Mouse (Mus musculus): ENCODE measurements at regions not wholly inside any gene's neighbourhood (a gene's known extent, or its start where the extent isn't known, plus 50 kb on each side); places are given as distances from the start of the nearest gene placed in this dataset.

DNA sequence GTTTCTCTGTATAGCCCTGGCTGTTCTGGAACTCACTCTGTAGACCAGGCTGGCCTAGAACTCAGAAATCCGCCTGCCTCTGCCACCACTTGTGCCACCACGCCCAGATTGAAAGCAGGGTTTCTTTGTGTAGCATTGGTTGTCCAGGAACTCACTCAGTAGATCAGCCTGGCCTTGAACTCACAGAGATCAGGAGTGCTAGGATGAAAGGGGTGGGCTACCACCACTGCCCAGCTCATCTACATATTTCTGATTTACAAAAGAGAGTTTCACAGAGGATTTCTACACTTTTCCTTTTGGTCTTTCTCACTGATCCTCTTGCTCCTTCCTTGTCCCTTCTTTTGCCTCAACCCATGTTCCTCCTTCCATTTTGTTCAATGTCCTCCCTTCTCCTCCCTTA is 53.1 kb upstream of the Lbx1 start:
- DNase-seq, result no peak

DNA sequence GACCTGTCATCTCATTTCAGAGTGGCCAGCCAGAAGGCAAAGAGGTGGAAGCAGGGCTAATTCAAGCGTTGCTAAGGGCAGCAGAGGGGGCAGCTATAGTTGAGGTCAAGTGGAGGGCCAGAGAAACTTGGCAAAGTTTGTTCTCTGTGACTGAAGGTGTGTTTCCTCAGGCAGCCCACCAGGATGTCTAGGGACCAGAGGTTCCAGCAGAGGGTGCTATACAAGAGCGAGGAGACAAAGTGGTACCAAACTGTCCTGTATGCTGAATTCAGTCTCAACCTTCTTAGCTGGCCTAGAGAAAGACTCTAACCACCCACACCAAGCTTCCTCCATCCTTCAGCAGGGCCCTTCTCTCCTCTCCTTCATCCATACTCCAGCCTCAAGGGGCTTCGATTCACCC is 62.2 kb upstream of the Lbx1 start:
- DNase-seq, result no peak

DNA sequence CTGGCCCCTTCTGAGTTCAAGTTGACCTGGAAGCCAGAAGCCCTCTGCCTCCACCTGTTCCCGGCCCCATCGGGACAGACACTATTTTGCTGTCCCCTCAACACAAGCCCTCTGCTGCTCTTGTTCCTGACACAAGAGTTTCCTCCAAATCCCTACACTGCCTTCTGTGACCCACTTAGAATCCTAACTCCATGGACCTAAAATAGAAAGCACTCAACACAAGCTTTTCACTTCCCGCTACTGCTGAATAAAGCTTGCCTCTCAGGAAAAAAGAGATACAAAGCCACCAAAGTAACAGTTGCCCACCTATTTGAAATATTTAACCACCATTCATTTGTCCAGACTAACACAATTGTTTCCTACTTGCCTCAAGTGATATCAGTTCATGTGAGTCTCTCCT is 63.7 kb upstream of the Lbx1 start:
- DNase-seq, result no peak

DNA sequence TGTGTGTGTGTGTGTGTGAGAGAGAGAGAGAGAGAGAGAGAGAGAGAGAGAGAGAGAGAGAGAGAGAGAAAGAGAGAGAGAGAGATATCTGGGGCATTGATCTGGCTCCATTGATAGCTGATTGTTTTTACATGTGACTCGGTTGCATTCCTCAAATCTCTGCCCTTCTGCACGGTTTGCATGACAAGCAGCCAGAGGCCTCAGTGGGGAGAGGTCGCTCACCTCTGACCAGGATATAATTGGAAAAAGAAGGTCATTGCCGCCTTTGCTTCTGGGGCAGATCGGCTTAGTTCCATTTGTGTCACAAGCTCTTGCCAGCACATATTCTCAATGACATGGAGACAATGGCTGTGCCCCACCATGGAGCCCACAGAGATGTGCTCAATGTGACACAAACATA is 63.8 kb upstream of the Btrc start:
- no peak for DNase-seq

DNA sequence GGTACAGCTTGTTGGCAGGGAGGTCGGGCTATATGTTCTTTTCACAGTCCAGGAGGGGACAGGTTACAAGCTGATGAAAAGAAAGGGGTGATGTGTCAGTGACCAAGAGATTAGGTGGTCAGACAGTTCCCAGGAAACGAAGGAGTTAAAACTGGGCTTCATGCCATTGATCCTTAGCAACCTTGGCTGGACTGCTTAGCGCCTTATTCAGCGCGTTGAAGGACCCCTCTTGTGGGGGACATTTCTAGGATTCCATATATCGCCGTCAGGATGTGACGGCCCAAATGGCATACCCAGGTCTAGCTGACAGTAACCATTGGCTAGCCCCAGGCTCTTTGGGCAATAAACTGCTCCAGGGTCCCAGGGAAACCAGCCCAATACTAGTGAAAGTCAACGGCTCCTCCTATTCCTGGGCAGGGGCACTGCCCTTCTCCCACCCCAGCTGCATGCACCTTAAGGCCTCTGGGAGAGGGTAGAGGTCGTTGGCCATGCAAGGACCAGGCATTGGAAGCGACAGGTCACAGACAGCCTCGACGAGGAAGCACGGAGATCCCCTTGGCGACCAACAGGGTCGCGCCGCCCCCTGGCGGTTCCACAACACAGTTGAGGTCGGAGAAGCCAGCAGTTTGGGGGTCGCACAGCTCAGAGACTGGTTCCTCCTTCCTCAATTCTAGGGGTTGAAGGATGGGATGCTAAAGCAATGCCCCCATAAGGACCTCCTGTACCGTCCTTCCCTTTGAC is 62.7 kb upstream of the Btrc start:
- DNase-seq, result peak; percentile 61

DNA sequence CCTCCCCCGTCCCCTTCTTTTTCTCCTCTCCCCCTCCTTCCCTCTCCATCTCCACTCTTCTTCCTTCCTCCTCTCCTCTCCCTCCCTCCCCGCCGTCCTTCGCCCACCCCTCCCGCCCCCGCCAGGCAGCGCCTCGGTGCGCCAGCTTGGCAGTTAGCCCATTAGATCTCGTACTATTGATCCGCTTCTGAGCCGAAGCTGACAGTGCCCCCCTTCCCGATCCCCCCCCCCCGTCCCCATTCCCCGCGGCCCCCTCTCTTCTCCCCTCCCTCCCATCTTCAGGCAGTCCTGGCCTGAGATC is 62.2 kb upstream of the Btrc start:
- peak; percentile 50 for DNase-seq

DNA sequence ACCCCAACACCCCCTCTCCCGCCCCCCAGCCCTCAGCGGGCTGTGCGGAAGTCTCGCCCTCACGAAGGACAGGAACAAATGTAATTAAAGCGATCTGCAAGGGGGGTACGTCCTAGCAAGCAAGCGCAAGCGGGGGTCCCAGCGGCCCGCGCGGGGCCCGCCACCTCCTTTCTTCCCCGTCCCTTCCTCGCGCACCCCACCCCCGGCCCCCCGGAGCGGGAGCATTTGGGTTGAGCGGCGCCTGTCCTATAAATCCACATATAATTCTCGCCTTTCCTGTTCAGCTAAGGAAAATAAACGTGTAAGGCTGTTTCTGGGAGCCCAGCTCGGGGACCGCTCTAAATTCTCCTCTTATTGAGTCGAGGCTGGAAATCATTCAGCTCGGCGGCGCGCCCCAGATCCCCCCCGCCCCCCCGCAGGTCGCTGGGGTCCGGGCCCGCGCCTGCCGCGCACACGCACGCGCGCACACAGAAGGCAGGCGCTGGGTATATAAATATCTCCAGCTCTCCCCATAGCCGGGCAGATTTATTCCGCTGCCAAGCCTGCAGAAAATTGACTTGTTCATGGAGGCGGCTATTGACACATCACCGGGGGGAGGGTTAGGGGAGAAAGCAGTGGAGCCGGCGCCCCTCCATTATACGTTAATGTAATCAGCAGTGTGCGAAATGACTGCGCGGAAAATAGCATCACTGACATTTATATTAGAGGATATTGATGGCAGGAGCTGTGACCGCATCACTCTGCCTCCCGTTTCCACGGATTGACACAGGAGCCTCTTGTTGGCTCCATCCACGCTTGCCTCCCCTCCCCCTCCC is 61.6 kb upstream of the Btrc start:
- peak; percentile 64 for DNase-seq

DNA sequence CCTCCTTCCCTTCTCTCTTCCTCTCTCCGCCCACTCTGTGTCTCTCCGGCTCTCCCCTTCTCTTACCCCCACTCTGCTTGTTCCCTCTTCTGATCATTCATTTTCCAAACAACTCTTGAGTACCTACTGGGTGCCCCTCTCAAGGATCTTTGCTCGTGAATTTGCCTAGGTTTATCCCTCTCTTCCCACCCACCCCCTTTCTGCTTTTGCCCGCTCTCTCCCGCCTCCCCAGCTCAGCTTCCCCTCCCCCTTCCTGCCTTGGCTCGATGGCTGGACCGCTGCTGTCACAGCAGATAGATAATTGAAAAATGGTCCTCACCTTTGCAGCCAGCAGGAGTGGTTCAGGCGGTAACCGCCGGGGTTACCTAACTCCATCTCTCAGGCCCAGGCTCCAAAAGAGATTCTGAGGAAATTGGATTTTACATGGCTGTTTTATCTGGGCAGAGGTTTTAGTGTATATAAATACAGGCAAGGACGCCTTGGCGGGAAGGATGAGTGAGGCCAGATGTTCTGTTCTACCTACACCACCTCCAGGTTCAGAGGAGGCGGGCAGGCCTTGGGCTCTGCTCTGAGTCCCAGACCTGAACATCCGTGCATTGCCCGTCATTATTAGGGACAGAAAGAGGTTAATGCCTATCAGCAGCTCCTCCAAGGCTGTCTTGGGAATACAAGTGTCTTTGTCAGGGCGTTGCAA is 60.8 kb upstream of the Btrc start:
- peak; percentile 41 for DNase-seq

DNA sequence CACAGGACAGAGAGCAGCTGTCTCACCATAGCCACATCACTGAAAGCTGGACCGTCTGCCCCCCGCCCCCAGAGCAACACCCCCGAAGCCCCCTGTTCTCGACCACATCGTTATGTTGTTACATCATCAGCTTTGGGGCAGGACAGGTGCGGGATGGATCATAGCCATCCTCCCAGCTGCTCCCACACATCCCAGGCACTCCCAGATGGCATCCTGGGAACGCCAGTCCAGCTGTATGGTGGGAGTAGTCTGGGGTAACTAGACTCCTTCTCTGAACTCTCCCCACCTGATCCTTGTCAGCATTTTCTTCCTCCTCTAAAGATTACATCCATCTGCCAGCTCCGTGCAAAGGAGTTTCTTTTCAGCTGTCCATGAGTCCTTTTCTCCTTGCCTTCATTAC is 59.0 kb upstream of the Btrc start:
- DNase-seq, result no peak

DNA sequence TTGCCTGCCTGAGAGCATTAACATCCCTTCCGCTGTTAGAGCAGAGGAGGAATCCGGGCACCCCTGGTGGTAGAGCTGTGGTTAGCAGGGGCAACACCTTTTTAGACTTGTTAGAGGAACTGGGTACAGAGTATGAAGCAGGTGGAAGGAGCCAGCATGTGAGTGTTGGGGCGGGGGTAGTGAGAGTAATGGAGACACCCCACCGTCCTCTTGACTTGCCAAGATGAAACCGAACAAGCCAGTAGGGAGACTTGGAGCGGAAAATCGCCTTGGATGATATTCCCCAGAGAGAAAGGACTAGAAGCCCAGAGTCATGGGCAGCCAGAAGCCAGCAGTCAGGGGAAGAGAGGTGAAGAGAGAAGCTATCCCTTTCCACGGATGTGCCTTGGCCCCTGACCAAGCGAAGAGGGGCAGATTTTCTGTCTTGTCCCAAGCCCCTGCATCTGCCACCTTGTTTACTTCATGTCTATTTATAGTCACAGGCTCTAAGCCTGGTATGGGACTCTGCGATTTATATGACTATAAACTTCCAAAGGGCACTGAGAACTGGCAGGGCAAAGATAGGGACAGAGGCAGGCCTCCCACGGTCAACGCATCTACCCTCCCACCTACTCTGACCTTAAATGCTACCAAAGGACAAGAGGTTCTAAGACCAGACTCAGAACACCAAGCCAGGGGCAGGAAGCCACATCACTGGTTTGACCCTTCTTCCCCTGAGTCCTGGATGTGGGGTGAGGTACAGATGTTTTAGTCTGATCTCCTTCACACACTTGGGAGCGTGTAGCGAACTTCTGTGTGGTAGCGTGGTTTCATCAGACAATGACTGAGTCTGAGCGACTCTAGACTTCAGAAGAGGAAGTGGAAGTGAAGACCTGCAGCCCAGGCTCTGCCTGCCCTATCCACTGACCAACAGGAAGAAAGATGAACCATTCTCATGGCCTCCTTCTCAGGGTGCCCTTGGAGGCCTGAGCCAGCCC is 55.9 kb upstream of the Btrc start:
- no peak for DNase-seq

DNA sequence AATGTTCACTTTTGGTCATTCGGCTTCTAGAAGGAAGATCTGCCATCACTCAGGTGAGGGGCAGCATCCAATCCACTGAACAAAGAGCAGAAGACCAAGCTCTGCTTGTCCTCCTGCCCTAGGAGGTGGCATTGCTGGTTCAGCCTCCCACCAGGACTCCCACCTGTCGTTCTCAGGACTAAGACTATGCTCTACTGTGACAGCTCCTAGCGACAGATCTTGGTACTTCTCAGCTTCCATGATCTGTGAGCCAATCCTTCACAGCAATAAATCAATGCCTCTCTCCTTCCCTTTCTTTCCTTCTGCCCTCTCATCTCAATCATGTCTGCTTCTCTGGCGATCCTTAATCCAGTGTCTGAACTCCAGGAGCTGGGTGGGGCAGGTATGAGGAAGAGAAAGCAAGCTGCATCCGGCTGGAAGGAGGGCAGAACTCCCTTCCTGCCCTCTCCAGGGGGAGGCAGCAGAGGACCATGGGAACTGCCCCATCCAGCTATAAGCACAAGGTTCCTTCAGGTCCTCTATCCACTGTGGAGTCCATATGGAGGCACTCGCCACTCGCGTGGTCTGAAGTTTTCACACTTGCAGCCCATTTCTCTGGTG is 54.8 kb upstream of the Btrc start:
- no peak for DNase-seq

DNA sequence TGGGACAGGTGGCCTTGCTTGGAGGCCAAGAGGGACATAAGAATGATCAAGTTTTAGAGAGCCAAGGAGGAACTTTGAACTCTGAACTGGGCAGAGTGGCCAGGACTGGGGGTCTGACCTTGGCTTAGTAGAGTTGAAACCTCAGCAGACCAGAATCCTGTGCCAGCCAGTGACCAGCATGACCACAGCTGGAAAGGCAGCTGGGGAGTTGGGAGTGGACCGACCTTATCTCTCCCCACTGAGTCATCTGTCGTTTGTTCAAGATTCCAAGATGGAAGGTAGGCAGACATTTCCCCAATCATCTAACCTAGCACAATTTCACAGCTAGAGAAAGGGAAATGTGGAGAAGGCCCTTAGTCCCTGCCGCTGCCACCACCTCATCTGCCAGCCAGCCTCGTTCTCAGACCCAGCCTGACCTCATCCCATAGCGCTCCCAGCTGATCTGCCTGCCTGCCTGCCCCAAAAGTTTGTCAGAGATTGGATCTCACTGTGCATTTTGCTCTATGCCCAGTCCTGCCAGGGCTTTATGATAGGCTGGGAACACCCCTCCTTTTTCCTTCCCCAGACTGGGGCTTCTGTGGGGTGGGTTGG is 53.1 kb upstream of the Btrc start:
- no peak for DNase-seq

DNA sequence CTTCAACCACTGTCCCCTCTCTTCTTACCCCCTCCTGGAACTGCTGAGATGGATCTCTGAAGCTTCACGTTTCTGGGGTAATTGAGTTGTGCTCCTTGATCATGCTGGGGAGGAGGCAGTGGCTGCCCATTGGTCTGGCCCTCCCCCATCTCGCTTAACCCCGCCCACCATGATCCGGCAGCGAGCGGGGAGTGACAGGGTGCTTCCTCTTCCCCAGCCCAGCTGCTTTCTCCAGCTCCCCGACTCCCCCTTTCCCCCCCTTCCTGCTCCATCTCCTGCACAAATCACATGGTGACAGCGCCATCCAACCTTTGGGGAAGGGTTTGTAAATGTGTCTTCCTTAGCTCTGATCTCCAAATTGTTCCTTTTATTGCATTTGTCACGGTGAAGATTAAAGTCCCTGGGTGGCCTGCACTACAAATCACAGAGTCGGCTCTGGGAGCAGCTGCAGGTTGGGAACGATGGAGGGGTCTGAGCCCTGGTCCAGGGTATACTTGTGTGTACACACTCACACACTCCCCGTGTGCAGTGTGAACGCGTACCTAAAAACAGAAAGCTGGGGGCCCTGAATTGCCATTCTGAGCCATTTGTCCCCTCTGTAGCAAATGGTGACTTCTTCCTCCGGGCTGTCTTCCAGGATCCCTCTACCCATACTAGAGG is 52.5 kb upstream of the Btrc start:
- peak; percentile 62 for DNase-seq

DNA sequence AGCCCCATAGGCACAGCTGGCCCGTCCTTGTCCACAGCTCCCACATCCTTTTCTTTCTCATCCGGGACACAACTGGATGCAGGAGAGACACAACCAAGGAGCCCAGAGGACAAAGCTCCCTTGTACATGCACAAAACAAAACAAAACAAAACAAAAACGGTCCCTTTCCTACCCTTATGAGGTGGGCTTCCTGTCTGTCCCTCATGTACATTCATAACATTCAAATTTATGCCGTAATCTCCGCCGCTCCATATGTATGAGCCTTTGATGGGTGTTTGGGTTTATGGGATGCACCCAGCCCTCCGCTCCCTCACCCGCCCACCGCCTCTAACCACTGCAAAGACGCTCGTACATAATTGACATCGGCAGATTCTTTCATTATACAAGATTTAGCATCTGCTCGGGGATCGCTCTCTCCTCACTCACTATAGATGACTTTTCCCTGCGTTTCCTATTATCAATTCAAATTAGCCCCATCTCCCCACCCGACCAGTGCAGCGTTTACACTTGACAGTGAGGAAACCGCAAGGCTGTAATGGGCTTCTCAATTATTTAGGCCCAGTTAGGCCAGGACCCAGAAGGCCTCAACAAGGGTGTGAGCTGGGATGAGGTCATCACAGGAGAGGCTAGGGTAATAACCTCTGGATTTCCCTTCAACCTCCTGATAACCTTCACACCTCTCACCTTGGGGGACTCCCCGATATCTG is 51.5 kb upstream of the Btrc start:
- no peak for DNase-seq

DNA sequence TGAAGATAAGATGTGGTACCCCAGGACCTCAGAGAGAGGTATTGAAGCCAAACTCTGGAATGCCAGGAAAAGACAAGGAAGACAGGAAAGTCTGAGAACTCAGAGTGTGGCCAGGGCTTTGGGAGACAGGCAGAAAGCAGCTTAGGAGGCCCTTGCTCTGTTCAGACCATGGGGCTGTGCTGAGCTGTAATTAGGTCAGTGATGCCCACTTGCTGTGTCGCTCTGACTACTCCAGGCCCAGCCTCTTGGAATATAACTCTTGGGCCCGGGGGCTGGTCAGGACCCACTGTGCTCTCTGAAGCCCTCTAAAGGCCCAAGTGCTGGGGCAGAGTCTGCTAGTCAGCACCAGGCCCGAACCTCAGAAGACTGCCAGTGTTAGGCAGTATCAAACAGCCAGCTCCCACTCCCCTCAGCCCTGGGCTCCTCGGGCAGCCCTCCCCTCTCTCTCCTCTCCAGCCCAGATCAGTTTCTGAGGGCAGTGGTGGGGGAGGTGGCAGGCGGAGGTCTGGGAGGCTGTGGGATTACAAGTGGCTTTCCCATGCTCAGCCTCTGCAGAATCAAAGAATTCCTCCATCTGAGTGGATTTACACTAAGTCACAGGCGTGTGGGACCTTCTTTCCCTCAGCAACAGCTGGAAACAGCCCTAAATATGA is 50.7 kb upstream of the Btrc start:
- no peak for DNase-seq
